Mouse (Mus musculus): ENCODE data around the gene Hdac6.
A peak's percentile ranks its signal among the peaks of the same experiment; 100 is the strongest.
"Not testable (repeated sequence)": the region's sequence is repeated elsewhere in the genome, so short reads cannot be mapped to it uniquely, and the experiment has no call there.

Hdac6 gene

DNA sequence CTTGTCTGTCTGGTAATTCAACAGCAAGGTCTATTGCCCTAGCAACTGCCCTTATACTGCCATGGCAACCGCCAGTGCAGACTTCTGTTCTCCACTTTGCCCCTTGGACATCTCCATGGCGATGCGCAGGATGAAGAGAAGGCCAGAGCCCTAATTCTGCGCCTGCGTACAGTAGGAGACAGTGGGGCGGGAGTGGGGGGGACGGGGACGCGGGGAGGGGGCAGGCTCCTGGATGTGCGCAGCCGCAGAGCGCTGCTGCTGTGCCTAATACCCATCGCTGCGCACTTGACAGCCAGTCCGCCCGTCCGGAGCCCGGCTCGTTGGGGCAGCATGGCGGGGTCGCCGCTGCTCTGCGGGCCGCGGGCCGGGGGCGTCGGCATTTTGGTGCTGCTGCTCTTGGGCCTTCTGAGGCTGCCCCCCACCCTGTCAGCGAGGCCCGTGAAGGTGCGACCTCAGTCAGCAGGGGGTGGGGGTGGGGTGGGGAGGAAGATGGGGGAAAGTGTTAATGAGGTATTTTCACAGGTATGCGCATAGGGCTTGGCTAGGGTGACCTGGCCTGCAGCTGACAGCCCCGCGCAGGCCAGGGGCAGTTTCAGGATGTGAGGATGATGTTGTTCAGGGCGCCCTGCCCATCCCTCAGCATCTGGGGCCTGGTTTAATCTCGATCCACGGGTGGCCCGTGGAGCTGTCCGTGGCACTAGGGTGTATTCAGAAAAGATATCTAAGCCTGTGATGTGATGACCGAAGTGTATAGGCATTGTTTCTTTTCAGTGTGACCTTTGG lies 27.9 kb downstream of the Hdac6 start, which contains the start of gene Pcsk1n:
Pcsk1n (plus strand) TSS at position 222 of the 783 bp plus-strand sequence.
- DNase-seq: peak; percentile 71 to 82

DNA sequence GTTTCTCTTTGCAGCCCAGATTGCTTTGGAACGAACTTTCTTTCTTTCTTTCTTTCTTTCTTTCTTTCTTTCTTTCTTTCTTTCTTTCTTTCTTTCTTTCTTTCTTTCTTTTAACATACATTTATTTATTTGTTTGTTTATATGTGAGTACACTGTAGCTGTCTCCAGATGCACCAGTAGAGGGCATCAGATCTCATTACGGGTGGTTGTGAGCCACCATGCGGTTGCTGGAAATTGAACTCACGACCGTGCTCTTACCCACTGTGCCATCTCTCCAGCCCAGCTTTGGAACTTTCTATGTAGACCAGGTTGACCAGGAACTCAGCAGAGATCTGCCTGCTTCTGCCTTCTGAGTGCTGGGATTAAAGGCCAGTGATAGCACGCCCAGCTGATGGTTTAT lies 29.7 kb downstream of the Hdac6 start:
- DNase-seq: not testable (repeated sequence)

DNA sequence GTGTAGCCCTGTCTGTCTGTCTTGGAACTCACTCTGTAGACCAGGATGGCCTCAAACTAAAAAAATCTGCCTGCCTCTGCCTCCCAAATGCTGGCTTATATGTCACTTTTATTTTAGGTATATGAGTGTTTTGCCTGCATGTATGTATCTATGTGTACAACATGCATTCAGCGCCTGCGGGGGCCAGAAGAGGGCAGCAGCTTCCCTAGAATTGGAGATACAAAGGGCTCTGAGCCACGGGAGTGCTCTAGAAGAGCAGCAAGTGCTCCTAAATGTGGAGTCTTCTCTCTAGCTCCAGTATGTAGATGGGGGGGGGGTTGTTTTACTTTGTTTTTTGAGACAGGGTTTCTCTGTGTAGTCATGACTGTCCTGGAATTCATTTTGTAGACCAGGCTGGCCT lies 32.0 kb downstream of the Hdac6 start:
- peak; percentile 47 to 55 for DNase-seq

DNA sequence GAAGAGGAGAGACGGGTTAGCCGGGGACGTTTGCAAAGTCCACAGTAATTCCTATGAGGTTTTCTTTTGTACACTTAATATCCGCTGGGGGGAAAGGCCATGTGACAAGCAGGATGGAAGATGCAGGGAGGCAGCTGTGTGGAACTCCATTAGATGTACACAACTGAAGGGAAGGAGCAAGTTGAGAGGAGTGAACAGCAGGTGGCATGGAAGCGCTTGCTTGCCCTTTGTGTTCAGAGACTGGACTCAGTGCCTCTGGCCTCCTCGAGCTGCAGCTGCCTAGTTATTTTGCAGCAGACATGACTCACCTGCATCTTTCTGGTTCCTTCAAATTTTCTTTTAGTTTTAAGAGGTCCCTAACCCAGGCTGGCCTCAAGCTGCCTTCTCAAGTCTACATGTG lies 37.2 kb downstream of the Hdac6 start:
- DNase-seq: no peak

DNA sequence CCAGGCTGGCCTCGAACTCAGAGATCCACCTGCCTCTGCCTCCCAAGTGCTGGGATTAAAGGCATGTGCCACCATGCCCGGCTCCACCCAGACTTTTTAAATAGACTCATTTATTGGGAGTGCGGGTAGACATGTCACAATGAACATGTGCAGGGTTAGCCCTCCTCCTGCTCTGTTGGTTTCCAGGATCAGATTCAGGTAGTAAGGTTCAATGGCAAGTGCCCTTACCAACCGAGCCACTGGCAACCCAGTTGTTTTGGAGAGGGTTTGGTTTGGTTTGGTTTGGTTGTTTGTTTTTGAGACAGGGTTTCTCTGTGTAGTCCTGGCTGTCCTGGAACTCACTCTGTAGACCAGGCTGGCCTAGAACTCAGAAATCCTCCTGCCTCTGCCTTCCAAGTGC lies 38.4 kb downstream of the Hdac6 start, which contains the start of gene Gm10490:
Gm10490 (plus strand) TSS at position 301 of the 400 bp plus-strand sequence.
- DNase-seq: not testable (repeated sequence)

DNA sequence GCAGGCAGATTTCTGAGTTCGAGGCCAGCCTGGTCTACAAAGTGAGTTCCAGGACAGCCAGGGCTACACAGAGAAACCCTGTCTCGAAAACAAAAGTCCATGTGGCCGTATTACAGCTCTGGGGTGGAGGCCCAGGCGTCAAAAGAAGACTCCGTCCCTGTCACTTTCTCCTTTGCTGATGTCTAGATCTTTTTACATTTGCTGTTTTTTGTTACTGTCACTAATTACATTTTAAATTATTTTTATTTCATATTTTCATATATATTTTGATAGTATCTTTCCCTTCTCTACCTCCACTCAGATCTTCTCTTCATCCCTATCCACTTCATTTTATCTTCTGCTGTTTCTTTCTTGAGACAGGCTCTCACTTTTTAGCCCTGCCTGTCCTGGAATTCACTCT lies 40.0 kb downstream of the Hdac6 start, which contains the start of gene Gm10491:
Gm10491 (minus strand) TSS at position 101 of the 400 bp plus-strand sequence.
- no peak for DNase-seq

DNA sequence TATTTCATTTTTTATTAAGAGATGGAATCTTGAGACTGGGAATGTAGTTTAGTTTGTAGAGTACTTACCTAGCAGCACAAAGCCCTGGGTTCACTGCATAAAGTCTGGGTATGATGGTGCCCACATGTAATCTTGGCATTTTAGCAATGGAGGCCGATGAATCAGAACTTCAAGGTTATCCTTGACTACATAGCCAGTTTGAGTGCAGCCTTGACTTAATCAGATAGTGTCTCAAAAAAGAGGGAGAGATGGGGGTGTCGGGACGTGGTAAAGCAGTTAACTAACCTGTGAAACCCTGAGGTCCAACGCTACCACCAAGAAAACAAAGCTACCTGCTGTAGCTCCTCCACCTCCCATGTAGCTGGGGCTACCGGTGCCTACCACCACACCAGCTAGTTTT lies 43.2 kb downstream of the Hdac6 start:
- no peak for DNase-seq

DNA sequence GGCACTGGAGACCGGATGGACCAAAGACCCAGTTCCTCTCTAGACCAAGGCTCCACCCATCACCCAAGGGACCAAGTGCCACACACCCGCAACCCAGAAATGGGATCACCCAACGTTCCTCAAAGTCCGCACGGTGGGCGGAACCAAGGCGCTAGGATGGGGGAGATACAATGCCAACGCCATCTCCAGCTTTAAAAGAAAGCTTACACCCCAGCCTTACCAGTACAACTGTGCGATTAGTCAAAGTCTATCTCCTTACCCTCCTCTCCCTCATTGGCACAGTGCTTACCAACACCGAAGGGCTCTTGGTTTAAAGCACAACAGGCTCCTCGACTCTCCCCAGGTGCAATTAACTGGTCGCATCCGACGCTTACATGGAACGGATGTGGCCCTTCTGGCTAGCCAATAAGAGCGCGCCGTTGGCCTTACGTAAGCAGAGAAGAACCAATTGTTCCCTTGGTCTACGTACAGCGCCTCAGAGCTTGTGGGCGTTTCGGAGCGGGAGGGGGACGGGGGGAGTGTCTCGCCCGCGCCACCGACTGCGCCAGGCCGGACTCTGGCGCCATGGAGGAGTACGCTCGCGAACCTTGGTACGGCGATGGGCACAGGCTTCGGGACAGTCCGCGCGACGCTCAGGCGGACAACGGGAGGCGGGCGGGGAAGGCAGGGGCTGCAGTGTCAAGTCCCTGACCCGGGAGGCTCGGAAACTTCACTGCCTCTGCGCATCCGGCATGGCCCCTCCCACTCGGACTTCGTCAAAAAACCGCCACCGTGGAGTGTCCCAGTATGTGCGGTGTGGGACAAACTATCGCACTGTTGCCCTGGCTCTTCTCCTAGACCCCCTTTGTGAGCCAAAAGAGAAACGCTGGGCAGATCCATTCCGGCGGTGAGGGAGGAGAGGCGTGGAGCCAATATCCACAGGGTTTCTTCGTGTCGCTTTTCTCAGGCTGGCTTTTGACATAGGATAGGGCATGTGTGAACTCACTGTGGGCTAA lies 48.5 kb downstream of the Hdac6 start, which contains the start of the genes Pqbp1 and Timm17b:
Pqbp1 (minus strand) TSS at position 390 of the 995 bp plus-strand sequence.
Timm17b (plus strand) TSS at position 478 of the 995 bp plus-strand sequence.
- peak; percentile 86 to 91 for DNase-seq

DNA sequence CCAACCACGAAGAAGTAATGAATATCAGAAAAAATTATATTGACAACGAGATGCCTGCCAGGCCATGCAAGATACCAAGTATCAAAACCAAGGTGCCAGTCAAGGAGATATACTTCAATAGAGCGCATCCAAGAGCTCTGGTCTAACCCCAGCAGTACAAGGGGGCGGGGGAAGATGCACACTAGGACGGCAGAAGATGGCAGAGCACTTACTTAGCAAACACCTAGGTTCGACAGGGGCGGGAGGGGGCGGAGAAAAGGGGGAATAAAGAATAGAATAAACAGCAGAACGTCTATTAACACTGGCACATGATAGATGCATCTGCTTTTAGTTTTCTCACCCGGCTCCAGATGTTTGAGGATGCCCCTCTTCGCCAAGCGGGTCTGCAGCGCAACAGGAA lies 49.5 kb downstream of the Hdac6 start:
- no peak for DNase-seq

DNA sequence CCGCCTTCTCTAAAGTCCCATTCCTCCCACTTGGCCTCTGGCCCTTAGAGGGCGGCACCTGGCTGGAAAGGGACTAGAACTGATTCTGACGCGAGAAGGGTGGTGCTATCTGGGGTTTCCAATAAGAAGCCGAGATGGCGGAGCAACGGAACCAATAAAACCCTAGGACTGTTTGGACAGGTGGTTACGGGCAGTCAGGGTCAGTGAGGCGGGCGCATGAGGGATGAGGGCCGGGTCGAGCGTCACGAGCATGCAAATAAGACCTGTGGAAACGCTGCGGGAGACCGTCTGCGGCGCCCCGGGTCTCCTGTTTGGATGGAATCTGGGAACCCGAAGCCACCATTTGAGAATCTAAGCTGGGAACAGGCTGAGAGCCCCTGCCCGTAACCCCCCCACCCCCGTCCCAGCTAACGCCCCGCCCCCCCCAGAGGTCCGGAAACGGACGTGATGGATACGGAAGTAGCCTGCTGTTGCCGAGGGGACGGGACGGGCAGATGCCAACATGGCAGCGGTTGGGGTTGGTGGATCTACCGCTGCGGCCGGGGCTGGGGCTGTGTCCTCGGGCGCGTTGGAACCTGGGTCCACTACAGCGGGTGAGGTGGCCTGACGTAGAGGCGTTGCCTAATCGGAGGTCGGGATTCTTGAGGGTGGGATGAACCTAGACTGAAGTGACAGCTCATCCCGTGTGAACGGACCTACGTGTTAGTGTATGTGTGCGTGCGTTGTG lies 63.7 kb downstream of the Hdac6 start, which contains the start of gene Slc35a2:
Slc35a2 (plus strand) TSS at position 188 of the 727 bp plus-strand sequence.
- peak; percentile 83 to 86 for DNase-seq

All from cerebellum, postnatal 25 days (tissue).